Mouse (Mus musculus): ENCODE measurements around the gene Hectd1. TPM values are rescaled to one million over a fixed set of nuclear protein-coding genes. Genes with fewer than 3 reads are reported as not detected.

Hectd1 gene
- total and polyA plus RNA-seq, 2 experiments from 2014 or later, result 27.6 to 93.6 TPM

DNA sequence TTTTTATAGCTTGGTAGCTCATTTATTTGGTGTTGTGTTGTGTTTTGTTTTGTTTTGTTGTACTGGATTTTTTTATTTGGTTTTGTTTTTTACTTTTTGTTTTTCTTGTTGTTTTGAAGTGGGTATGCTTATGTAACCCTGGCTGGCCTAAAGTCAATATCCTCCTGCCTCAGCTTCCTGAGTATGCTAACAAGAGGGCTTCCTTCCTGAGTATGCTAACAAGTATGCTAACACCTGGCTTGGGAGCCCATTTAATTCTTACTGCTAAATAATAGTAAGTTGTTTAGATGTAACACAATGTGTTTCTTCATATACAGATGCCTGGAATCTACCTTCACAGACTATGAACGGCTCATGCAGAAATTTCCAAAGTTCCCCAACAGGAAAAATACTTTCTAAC lies 1.3 kb upstream of the Hectd1 start:
- DNase-seq (no peak), ATAC-seq (no peak)
- no peak for TF ChIP-seq CTCF (IDR thresholded peaks at IDR 0.05; ENCODE audit: low read depth)
- 87% methylated on average over 1 of the region's 1 CpGs for WGBS
- Histone ChIP-seq H3K9ac (peak overlapping the region; percentile 99; the same call in 1 of the 2 replicates), H3K4me1 (ENCODE audit: insufficient read depth) (peaks cover 14% of the 10 kb centered on the region; the same call in 1 of the 2 replicates), H3K36me3 (ENCODE audit: insufficient read depth) (no peaks in the 10 kb centered on the region), H3K9me3 (ENCODE audit: low read length) (no peaks in the 10 kb centered on the region), H3K4me2 (ENCODE audit: low read depth) (peak overlapping the region; percentile 70; the same call in 1 of the 2 replicates), H3K27ac (ENCODE audit: low read depth, low read length) (no peak overlapping the region), H3K4me3 (ENCODE audit: low read depth, low read length) (peak overlapping the region; percentile 80; the same call in 1 of the 2 replicates), H3K27me3 (ENCODE audit: insufficient read depth, low read length) (no peaks in the 10 kb centered on the region)

DNA sequence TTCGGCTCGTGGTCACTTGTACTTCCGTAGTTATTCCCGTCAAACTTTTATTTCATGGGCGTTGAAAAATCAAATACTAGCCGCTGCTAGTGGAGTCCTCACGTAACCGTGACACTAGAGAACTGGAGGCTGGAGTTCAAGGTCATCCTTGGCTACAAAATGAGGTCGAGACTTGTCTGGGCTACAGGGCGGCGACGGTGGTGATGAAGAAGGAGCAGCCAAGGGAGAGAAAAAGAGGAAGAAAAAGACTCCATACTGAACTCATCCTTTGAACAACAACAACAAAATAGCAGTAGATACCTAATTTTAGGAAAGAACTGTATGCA lies 704 bp upstream of the Hectd1 start:
- WGBS, result 2% methylated on average over 12 of the region's 12 CpGs
- ATAC-seq, result no peak
- H3K4me1 ChIP-seq (ENCODE audit: insufficient read depth), result peaks cover 14% of the 10 kb centered on the region; the same call in 1 of the 2 replicates
- peak overlapping the region; percentile 99 for H3K9ac ChIP-seq
- H3K9me3 ChIP-seq (ENCODE audit: low read length), result no peaks in the 10 kb centered on the region
- no peaks in the 10 kb centered on the region for H3K36me3 ChIP-seq (ENCODE audit: insufficient read depth)
- H3K27ac ChIP-seq (ENCODE audit: low read depth, low read length), result peak overlapping the region; percentile 98
- peak overlapping the region; percentile 70 for H3K4me2 ChIP-seq (ENCODE audit: low read depth)
- no peak for TF ChIP-seq CTCF (IDR thresholded peaks at IDR 0.05; ENCODE audit: low read depth)
- no peaks in the 10 kb centered on the region for H3K27me3 ChIP-seq (ENCODE audit: insufficient read depth, low read length)
- peak overlapping the region; percentile 80 for H3K4me3 ChIP-seq (ENCODE audit: low read depth, low read length)
- no peak for DNase-seq

DNA sequence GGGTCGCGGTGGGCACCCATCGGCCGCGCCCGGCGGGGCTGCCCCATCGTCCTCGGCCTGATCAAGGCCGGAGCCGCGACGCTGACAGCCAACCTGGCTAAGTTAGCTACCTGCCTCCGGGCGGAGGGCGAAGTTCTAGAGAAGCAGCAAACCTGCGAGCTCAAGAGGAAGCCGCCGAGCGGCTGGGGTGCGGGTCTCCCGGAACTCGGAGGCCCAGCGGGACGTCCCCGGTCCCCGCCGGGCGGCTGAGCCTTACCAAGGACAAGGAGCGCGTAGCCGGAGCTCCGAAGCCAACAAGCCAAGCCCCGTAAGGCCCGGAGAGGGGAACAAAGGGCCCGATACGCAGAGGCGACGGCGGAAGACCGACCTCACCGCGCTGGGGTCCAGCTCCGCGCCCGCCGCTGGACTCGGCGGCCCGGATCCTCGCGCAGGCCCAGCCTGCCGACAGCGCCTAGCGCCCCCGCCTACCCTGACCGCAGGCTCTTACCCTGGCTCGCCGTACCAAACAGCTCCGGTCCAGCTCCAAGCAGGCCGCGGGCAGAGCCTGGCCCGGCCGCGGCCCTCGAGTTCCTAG lies 533 bp downstream of the Hectd1 start:
- Histone ChIP-seq H3K36me3 (ENCODE audit: insufficient read depth) (no peaks in the 10 kb centered on the region), H3K27ac (ENCODE audit: low read depth, low read length) (peak overlapping the region; percentile 98), H3K4me2 (ENCODE audit: low read depth) (peak overlapping the region; percentile 70), H3K9ac (peak overlapping the region; percentile 99), H3K27me3 (ENCODE audit: insufficient read depth, low read length) (no peaks in the 10 kb centered on the region), H3K4me3 (ENCODE audit: low read depth, low read length) (peak overlapping the region; percentile 80), H3K9me3 (ENCODE audit: low read length) (no peaks in the 10 kb centered on the region), H3K4me1 (ENCODE audit: insufficient read depth) (peaks cover 14% of the 10 kb centered on the region; the same call in 1 of the 2 replicates)
- no peak for TF ChIP-seq CTCF (IDR thresholded peaks at IDR 0.05; ENCODE audit: low read depth)
- WGBS, result 1% methylated on average over 63 of the region's 66 CpGs
- DNase-seq (peak; percentile 69), ATAC-seq (no peak)

DNA sequence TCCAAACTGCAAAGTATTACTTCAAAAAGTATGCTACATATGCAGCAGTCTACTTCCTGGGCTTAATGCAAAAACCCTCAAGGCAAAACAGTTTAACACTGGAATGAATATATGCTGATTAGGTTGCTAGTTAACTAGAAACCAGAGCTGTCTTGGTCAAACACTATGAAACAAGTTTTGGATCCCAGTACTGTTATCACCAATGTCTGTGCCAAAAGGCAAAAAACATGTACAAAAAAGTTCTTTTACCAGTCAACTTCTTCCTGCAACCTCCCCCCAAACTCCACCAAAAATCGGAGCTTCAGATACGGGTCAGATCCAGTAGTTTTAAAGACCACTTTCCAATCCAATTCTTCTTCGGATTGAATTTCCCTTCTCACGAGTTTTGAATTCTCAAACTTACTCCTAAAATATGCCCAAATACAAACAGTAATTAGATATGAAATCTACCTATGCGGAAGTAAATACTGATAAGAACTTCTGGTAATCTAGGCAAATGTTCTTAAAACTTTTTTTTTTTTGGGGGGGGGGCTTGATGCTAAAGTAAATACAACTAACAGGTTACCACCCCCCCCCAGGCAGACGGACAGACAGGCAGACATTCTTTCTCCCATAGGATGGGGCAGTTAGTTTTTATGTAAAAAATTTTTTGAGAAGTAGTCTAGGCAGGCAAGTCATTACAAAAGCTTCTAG lies 1.2 kb downstream of the Hectd1 start:
- Histone ChIP-seq H3K9me3 (ENCODE audit: low read length) (no peaks in the 10 kb centered on the region), H3K4me1 (ENCODE audit: insufficient read depth) (peaks cover 14% of the 10 kb centered on the region; the same call in 1 of the 2 replicates), H3K9ac (peak overlapping the region; percentile 99), H3K4me3 (ENCODE audit: low read depth, low read length) (peak overlapping the region; percentile 80), H3K27me3 (ENCODE audit: insufficient read depth, low read length) (no peaks in the 10 kb centered on the region), H3K36me3 (ENCODE audit: insufficient read depth) (no peaks in the 10 kb centered on the region), H3K27ac (ENCODE audit: low read depth, low read length) (peak overlapping the region; percentile 98), H3K4me2 (ENCODE audit: low read depth) (peak overlapping the region; percentile 70)
- WGBS, result 21% methylated on average over 6 of the region's 6 CpGs
- DNase-seq (no peak), ATAC-seq (no peak)
- no peak for TF ChIP-seq CTCF (IDR thresholded peaks at IDR 0.05; ENCODE audit: low read depth)

DNA sequence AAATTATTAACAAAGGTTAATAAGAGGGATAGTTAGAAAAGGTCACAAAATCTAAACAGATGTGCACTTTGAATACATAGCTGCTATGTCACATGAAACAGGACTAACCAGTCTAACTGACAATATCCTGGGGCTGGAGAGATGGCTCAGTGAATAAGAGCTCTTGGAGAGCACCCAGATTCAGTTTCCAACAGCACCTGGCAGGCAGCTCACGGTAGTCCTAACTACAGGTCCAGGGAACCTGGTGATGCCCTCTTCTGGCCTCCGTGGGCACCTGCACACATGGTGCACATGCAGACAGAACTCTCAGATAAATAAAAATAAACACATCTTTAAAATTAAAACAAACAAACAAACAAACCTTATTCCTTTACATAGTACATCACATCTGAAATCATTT lies 4.0 kb downstream of the Hectd1 start:
- ATAC-seq (no peak), DNase-seq (no peak)
- Histone ChIP-seq H3K36me3 (ENCODE audit: insufficient read depth) (no peaks in the 10 kb centered on the region), H3K9ac (no peak overlapping the region), H3K27ac (ENCODE audit: low read depth, low read length) (no peak overlapping the region), H3K4me1 (ENCODE audit: insufficient read depth) (peaks cover 14% of the 10 kb centered on the region; the same call in 1 of the 2 replicates), H3K4me2 (ENCODE audit: low read depth) (no peak overlapping the region), H3K27me3 (ENCODE audit: insufficient read depth, low read length) (no peaks in the 10 kb centered on the region), H3K9me3 (ENCODE audit: low read length) (no peaks in the 10 kb centered on the region), H3K4me3 (ENCODE audit: low read depth, low read length) (no peak overlapping the region)
- no peak; the same call in 1 of the 2 replicates for TF ChIP-seq CTCF (IDR thresholded peaks at IDR 0.05; ENCODE audit: low read depth)
- 76% methylated on average over 2 of the region's 2 CpGs for WGBS

DNA sequence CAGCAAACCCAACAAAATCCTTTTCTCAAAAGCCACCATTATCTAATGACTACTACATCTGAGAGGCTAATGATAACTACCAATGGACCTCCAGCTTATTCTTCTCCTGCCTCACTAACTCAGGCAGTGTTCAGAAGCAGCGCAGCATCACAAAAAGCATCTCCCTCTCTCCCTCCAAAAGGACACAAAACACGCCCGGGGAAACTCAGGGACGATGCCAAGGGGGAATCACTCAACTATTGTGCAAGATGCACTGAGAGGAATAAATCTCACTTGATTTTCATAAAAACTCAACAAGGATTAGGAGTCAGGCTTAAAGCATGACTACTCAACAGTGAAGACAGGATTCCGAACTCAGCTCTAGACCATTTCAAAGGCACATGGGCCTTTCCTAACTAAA lies 6.0 kb downstream of the Hectd1 start:
- TF ChIP-seq CTCF (IDR thresholded peaks at IDR 0.05; ENCODE audit: low read depth), result no peak
- Histone ChIP-seq H3K27me3 (ENCODE audit: insufficient read depth, low read length) (no peaks in the 10 kb centered on the region), H3K9ac (no peak overlapping the region), H3K9me3 (ENCODE audit: low read length) (no peaks in the 10 kb centered on the region), H3K4me3 (ENCODE audit: low read depth, low read length) (no peak overlapping the region), H3K36me3 (ENCODE audit: insufficient read depth) (no peaks in the 10 kb centered on the region), H3K27ac (ENCODE audit: low read depth, low read length) (no peak overlapping the region), H3K4me2 (ENCODE audit: low read depth) (no peak overlapping the region), H3K4me1 (ENCODE audit: insufficient read depth) (peaks cover 14% of the 10 kb centered on the region; the same call in 1 of the 2 replicates)
- ATAC-seq (no peak), DNase-seq (no peak)
- 52% methylated on average over 5 of the region's 5 CpGs for WGBS

DNA sequence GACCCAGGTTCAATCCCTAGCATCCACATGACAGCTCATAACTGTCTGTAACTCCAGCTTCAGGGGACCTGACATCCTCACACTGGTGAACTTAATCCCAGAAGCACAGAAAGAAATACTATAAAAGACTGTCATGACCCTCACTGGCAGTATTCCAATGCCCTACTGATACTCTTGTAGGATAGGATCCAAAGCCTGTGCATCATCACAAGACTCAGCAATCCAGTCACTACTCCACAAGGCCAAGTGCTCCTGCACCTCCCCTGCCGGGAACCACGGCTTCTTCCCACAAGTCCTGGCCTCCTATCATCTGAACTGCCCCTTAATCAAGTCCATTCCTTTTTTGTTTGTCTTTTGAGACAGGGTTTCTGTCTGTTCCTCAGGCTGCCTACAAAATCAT lies 6.5 kb downstream of the Hectd1 start:
- no peaks in the 10 kb centered on the region for H3K27me3 ChIP-seq (ENCODE audit: insufficient read depth, low read length)
- H3K27ac ChIP-seq (ENCODE audit: low read depth, low read length), result no peak overlapping the region
- H3K36me3 ChIP-seq (ENCODE audit: insufficient read depth), result no peaks in the 10 kb centered on the region
- H3K4me3 ChIP-seq (ENCODE audit: low read depth, low read length), result no peak overlapping the region
- WGBS, result 83% methylated on average over 2 of the region's 2 CpGs
- H3K9ac ChIP-seq, result no peak overlapping the region
- no peaks in the 10 kb centered on the region for H3K9me3 ChIP-seq (ENCODE audit: low read length)
- no peak overlapping the region for H3K4me2 ChIP-seq (ENCODE audit: low read depth)
- TF ChIP-seq CTCF (IDR thresholded peaks at IDR 0.05; ENCODE audit: low read depth), result no peak
- DNase-seq (no peak), ATAC-seq (no peak)
- H3K4me1 ChIP-seq (ENCODE audit: insufficient read depth), result peaks cover 10% of the 10 kb centered on the region; the same call in 1 of the 2 replicates

All from forebrain, postnatal 0 days (tissue).